Mouse (Mus musculus): ENCODE data around the gene Trim47.

DNA sequence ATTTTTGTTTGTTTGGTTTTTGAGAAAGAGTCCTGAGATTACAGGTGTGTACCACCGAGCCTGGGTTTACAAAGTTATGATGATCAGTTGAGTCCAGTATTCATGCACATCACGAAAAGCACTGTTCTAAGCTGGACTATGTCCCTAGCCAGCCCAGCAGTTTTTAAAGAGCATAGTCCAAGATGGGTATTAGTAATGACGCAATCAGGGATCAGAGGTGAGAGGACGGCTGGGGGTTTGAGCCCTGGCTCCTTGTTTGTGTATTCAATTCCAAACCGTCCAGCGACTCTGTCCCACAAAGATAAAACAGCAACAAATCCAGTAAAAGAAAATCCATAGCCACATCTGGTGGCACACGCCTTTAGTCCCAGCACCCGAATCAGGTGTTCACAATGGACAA lies 38.8 kb downstream of the Trim47 start:
- no peak for TF ChIP-seq POLR2A (IDR thresholded peaks at IDR 0.05; ENCODE audit: insufficient read length, low read depth)
- TF ChIP-seq SRF (IDR thresholded peaks at IDR 0.05; ENCODE audit: control insufficient read depth, insufficient read length, low read depth): no peak
- no peak for TF ChIP-seq TCF12 (IDR thresholded peaks at IDR 0.05; ENCODE audit: insufficient read depth, poor library complexity, severe bottlenecking)
- no peak for TF ChIP-seq POLR2AphosphoS2 (IDR thresholded peaks at IDR 0.05; ENCODE audit: insufficient read length, low read depth)
- TF ChIP-seq E2F4 (IDR thresholded peaks at IDR 0.05; ENCODE audit: insufficient read depth): no peak
- TF ChIP-seq REST (IDR thresholded peaks at IDR 0.05; ENCODE audit: insufficient read depth, insufficient read length): no peak
